ENCODE assay signal across 9 mouse cellular contexts in genomic region chr2:163048125-163048524, GRCm38 (mm10). TPM values are rescaled to one million over a fixed set of nuclear protein-coding genes. Genes with fewer than 3 reads are reported as not detected.
DNase-seq lines count a peak whose midpoint lies in the region; ATAC-seq lines count a peak whose summit lies in the region.
"Had no signal": no experiment of that assay in that cellular context is flagged by ENCODE, and none has a peak within 500 bp of the region (broad histone marks: within the 10 kb centered on the region; RNA-seq: fewer than 3 reads in every experiment).

No protein-coding gene starts in this region.

- H3K9me3 ChIP-seq in forebrain, embryonic 11.5 days (ENCODE audit: control insufficient read depth, low read length), result no peaks in the 10 kb centered on the region
- H3K9me3 ChIP-seq in heart, embryonic 15.5 days (replicated peaks), result no peaks in the 10 kb centered on the region
- H3K9me3 ChIP-seq in liver, embryonic 12.5 days (replicated peaks), result no peaks in the 10 kb centered on the region
- no peaks in the 10 kb centered on the region for H3K9me3 ChIP-seq in stomach, embryonic 14.5 days (ENCODE audit: control insufficient read depth, low read depth, low read length)

- peak; percentile 32 to 54 for DNase-seq in CD8-positive naive resting alpha-beta T cell, adult 2 months (ENCODE audit: low read depth in 2 of 2, low spot score in 2 of 2)
- DNase-seq in c-Kit-positive CD71-positive TER-119-negative erythroid progenitor cells, embryonic 14.5 days (ENCODE audit: low read depth), result peak; percentile 48
- DNase-seq in forebrain, embryonic 11.5 days (ENCODE audit: low spot score), result peak; percentile 80
- DNase-seq in kidney, postnatal 14 days, result peak; percentile 78
- DNase-seq in neural tube, embryonic 10.5 days (ENCODE audit: extremely low spot score, low spot score), result peak; percentile 67

- WGBS in forebrain, embryonic 11.5 days, result 5% methylated on average over 10 of the region's 10 CpGs
- WGBS in heart, embryonic 15.5 days, result 3% methylated on average over 10 of the region's 10 CpGs
- WGBS in liver, embryonic 12.5 days (ENCODE audit: insufficient replicate concordance), result 3% methylated on average over 10 of the region's 10 CpGs
- 3% methylated on average over 10 of the region's 10 CpGs for WGBS in stomach, embryonic 14.5 days

- no peaks in the 10 kb centered on the region for H3K4me1 ChIP-seq in forebrain, embryonic 11.5 days (replicated peaks; ENCODE audit: control insufficient read depth, insufficient read depth, low read length)
- H3K4me1 ChIP-seq in heart, embryonic 15.5 days (replicated peaks), result no peaks in the 10 kb centered on the region
- H3K4me1 ChIP-seq in liver, embryonic 12.5 days, result 0 out of 2 replicates have a peak, but pooled peaks cover 2% of the 10 kb centered on the region
- H3K4me1 ChIP-seq in stomach, embryonic 14.5 days (ENCODE audit: control insufficient read depth, insufficient read depth, low read length), result no peaks in the 10 kb centered on the region

- no peaks in the 10 kb centered on the region for H3K27me3 ChIP-seq in forebrain, embryonic 11.5 days (ENCODE audit: control insufficient read depth, insufficient read depth, low read length)
- H3K27me3 ChIP-seq in heart, embryonic 15.5 days, result no peaks in the 10 kb centered on the region
- no peaks in the 10 kb centered on the region for H3K27me3 ChIP-seq in liver, embryonic 12.5 days (replicated peaks)
- no peaks in the 10 kb centered on the region for H3K27me3 ChIP-seq in stomach, embryonic 14.5 days (ENCODE audit: control insufficient read depth, insufficient read depth, low read length)

- H3K36me3 ChIP-seq in forebrain, embryonic 11.5 days (ENCODE audit: control insufficient read depth, insufficient read depth, low read length), result peaks cover 2% of the 10 kb centered on the region; the same call in 1 of the 2 replicates
- peaks cover 36% of the 10 kb centered on the region for H3K36me3 ChIP-seq in heart, embryonic 15.5 days
- H3K36me3 ChIP-seq in liver, embryonic 12.5 days, result peaks cover 46% of the 10 kb centered on the region
- peaks cover 29% of the 10 kb centered on the region for H3K36me3 ChIP-seq in stomach, embryonic 14.5 days (ENCODE audit: control insufficient read depth, insufficient read depth, low read length)

- 0 out of 2 replicates have a peak, but pooled peaks have one; percentile 56 for ATAC-seq in forebrain, embryonic 11.5 days (replicated peaks; ENCODE audit: low FRiP score)
- 0 out of 2 replicates have a peak, but pooled peaks have one; percentile 31 for ATAC-seq in heart, embryonic 15.5 days (replicated peaks; ENCODE audit: insufficient number of reproducible peaks, insufficient read depth, low FRiP score, low read depth)
- ATAC-seq in liver, embryonic 12.5 days, result peak; percentile 67
- ATAC-seq in stomach, embryonic 14.5 days (ENCODE audit: insufficient number of reproducible peaks, insufficient read depth, low FRiP score, low read depth), result peak; percentile 58; the same call in 1 of the 2 replicates

- H3K4me3 ChIP-seq in forebrain, embryonic 11.5 days (ENCODE audit: low read depth, low read length), result no peak overlapping the region
- H3K4me3 ChIP-seq in heart, embryonic 15.5 days, result peak overlapping the region; percentile 35
- no peak overlapping the region for H3K4me3 ChIP-seq in liver, embryonic 12.5 days
- peak overlapping the region; percentile 1; the same call in 1 of the 2 replicates for H3K4me3 ChIP-seq in stomach, embryonic 14.5 days (ENCODE audit: low read depth, low read length)
- H3K4me3 ChIP-seq: erythroblast, embryonic 14.5 days had no signal

- no peak overlapping the region for H3K9ac ChIP-seq in forebrain, embryonic 11.5 days (ENCODE audit: low read length)
- no peak overlapping the region for H3K9ac ChIP-seq in heart, embryonic 15.5 days
- H3K9ac ChIP-seq in liver, embryonic 12.5 days, result no peak overlapping the region
- H3K9ac ChIP-seq in stomach, embryonic 14.5 days (replicated peaks; ENCODE audit: low read depth, low read length), result no peak overlapping the region

- no peak overlapping the region for H3K4me2 ChIP-seq in forebrain, embryonic 11.5 days (ENCODE audit: low read depth, low read length, severe bottlenecking)
- peak overlapping the region; percentile 60 for H3K4me2 ChIP-seq in heart, embryonic 15.5 days
- H3K4me2 ChIP-seq in liver, embryonic 12.5 days, result peak overlapping the region; percentile 50
- H3K4me2 ChIP-seq in stomach, embryonic 14.5 days (replicated peaks; ENCODE audit: low read depth, low read length), result peak overlapping the region; percentile 11; the same call in 1 of the 2 replicates

- no peak overlapping the region for H3K27ac ChIP-seq in forebrain, embryonic 11.5 days (ENCODE audit: low read depth, low read length)
- H3K27ac ChIP-seq in heart, embryonic 15.5 days, result no peak overlapping the region
- H3K27ac ChIP-seq in liver, embryonic 12.5 days, result no peak overlapping the region
- no peak overlapping the region for H3K27ac ChIP-seq in stomach, embryonic 14.5 days (ENCODE audit: low read length)

RNA-seq across cellular contexts. Expression of gene Mybl2, which starts 6.4 kb away (rescaled TPM):
- polyA plus RNA-seq in forebrain, embryonic 11.5 days (2014; fragmentation: Nextera tagmentation; extraction: Ambion mirVana), result 54.3 and 60.4 TPM in 2 replicates
- polyA plus RNA-seq in heart, embryonic 15.5 days (2015; fragmentation: Nextera tagmentation; extraction: Ambion mirVana), result 12.0 and 16.2 TPM in 2 replicates
- 71.7 and 72.8 TPM in 2 replicates for polyA plus RNA-seq in liver, embryonic 12.5 days (2016; fragmentation: Nextera tagmentation; extraction: Ambion mirVana)
- 20.1 and 22.4 TPM in 2 replicates for polyA plus RNA-seq in stomach, embryonic 14.5 days (2014; fragmentation: Nextera tagmentation; extraction: Ambion mirVana)

RNA-seq across cellular contexts. Expression of gene Ift52, which starts 31.0 kb away (rescaled TPM):
- polyA plus RNA-seq in forebrain, embryonic 11.5 days (2014; fragmentation: Nextera tagmentation; extraction: Ambion mirVana), result 52.7 and 58.7 TPM in 2 replicates
- polyA plus RNA-seq in heart, embryonic 15.5 days (2015; fragmentation: Nextera tagmentation; extraction: Ambion mirVana), result 32.0 and 33.8 TPM in 2 replicates
- polyA plus RNA-seq in liver, embryonic 12.5 days (2016; fragmentation: Nextera tagmentation; extraction: Ambion mirVana), result 24.4 and 25.9 TPM in 2 replicates
- polyA plus RNA-seq in stomach, embryonic 14.5 days (2014; fragmentation: Nextera tagmentation; extraction: Ambion mirVana), result 50.7 and 53.5 TPM in 2 replicates

RNA-seq across cellular contexts. Expression of gene Gtsf1l, which starts 39.5 kb away (rescaled TPM):
- 0.35 TPM in 1 of 2 replicates, not detected in the other for polyA plus RNA-seq in forebrain, embryonic 11.5 days (2014; fragmentation: Nextera tagmentation; extraction: Ambion mirVana)
- polyA plus RNA-seq in heart, embryonic 15.5 days (2015; fragmentation: Nextera tagmentation; extraction: Ambion mirVana), result not detected in 2 replicates
- polyA plus RNA-seq in liver, embryonic 12.5 days (2016; fragmentation: Nextera tagmentation; extraction: Ambion mirVana), result not detected in 2 replicates
- polyA plus RNA-seq in stomach, embryonic 14.5 days (2014; fragmentation: Nextera tagmentation; extraction: Ambion mirVana), result not detected in 2 replicates
- polyA plus RNA-seq: erythroblast, embryonic 14.5 days had no signal

Comparison
In these comparisons a context has a peak if more than half of its experiments do, and no peak if none do; other contexts are left out.
1. H3K4me3 ChIP-seq: peak in heart, embryonic 15.5 days (single experiment) and stomach, embryonic 14.5 days (single experiment); none in forebrain, embryonic 11.5 days (single experiment) and liver, embryonic 12.5 days (single experiment).
2. Peak in every context shown above with its lines, with median percentiles within 50 percentile points of each other: DNase-seq and ATAC-seq.